Mouse (Mus musculus) cerebellum, adult 18-20 months (tissue): ENCODE data around the gene Sept4.

Source experiments
- DNase-seq, 2 experiments: peaks; one replicate each; pipeline ENCODE4 v3.0.0; 2021

Sept4 gene

GRCm38 (mm10) chr11:87602234-87602633 is 33.5 kb downstream of the Sept4 start:
- DNase-seq = no peak

DNA sequence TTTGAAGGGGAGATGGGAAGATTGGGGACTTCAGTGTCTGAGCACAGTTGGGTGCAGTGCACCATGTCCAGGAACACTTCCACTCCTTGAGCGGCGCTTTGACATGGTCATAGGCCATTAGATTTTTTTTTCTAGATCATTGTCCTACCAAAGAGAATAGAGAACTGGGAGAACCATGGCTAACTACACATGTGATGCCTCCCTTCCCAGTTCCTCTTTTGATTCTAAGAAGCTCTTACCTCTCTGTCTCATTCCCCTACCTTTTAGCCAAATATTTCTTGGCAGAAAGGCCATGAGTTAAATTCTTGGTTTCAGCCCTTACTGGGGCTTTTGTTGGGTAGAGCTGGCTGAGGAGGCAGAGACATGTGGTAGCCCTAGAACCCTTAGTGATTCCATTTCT is 34.9 kb downstream of the Sept4 start:
- no peak for DNase-seq

DNA sequence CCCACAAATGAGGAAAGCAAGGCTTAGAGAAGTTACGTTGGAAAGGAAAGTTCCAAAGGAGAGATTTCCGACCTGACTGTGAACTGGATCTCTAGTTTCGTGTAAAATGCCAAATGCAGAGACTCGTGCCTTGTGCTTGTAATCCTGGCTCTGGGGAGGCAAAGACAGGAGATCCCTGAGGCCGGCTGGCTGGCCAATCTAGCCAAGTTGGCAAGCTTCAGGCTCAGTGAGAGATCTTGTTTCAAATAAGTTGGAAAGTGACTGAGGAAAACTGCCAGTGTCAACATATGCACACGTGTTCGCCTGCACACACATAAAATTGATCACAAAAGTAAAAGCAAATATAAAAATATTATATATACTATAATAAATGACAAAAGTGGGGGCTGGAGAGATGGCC is 40.6 kb downstream of the Sept4 start:
- DNase-seq = peak in 1 of 2 experiments; percentile 55

DNA sequence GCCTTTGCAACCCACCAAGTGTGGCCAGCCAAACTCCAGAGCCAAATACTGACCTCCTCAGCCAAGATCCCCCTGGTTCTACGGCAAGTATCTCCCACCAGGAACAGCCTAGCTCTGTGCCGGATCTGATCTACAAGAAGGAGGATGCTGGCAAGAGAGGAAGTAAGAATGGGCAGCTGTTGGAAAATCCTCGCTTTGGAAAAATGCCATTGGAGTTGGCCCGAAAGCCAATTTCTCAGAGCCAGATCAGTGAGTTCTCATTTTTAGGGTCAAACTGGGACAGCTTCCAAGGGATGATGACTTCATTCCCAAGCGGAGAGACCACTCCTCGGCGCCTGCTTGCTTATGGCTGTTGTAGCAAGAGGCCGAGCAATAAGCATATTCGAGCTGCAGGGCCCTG is 42.8 kb downstream of the Sept4 start:
- no peak for DNase-seq

DNA sequence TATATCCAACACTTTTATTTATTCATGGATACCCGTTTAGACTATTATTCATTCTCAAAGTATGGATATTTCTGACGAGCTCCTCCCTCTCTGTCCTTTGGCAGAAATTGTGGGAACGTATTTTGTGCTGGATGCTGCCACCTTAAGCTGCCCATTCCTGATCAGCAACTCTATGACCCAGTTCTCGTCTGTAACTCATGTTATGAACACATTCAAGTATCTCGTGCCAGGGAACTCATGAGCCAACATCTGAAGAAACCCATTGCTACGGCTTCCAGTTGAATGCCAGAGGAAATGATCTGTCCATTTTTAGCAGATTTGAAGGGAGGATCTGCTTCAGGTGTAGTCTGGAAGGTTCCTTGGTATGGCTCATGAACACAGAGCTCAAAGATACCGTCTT is 45.3 kb downstream of the Sept4 start:
- no peak for DNase-seq

- no peak for DNase-seq
Observed at GRCm38 (mm10) chr11:87615551-87615950, 46.8 kb downstream of the Sept4 start.

- DNase-seq = no peak
Observed at GRCm38 (mm10) chr11:87615952-87616351, 47.2 kb downstream of the Sept4 start.

GRCm38 (mm10) chr11:87616790-87617474 is 48.2 kb downstream of the Sept4 start, which contains the start of gene Hsf5:
Hsf5 (plus strand) TSS chr11:87617164.
- DNase-seq = no peak

- DNase-seq = no peak
Observed at GRCm38 (mm10) chr11:87617606-87618005, 48.9 kb downstream of the Sept4 start.

- DNase-seq = no peak
Observed at GRCm38 (mm10) chr11:87623160-87623559, 54.5 kb downstream of the Sept4 start.

DNA sequence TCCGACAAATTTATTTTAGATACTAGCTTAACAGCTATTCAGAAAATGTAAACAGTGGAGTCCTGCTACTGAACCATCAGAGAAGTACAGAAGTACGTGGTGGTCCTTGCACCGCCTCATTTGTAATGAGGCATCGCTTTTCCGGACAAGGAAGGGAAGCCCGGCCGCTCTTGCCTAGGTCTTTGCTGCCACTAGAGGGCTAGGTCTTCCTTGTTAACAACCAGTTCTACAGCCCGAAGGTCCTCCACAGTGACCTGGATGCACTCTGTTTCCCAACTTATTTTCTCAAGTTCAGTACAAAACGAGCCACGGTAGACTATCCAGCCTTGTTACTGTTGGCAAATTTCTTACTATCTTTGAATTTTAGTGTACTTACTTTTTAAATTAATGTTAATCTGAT is 61.2 kb downstream of the Sept4 start:
- peak; percentile 30 to 46 for DNase-seq

DNA sequence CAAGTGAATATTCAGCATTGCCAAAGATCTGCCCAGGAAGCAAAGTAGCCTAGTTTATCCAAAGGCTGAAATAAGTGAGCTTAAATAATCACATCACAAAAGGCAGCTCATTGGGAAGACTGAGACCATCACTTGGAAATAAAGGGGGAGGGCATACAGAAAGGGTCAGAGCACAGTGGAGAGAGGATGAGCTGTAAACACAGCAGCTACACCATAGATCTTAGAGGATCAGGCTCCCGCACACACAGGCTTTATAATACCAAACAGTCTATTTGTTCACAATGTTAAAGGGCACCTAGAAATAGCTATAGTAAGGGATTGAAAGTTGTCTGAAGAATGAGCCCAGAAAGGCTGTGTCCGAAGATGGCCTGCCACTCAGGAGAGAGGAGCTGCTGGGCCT is 70.1 kb downstream of the Sept4 start:
- DNase-seq = no peak

DNA sequence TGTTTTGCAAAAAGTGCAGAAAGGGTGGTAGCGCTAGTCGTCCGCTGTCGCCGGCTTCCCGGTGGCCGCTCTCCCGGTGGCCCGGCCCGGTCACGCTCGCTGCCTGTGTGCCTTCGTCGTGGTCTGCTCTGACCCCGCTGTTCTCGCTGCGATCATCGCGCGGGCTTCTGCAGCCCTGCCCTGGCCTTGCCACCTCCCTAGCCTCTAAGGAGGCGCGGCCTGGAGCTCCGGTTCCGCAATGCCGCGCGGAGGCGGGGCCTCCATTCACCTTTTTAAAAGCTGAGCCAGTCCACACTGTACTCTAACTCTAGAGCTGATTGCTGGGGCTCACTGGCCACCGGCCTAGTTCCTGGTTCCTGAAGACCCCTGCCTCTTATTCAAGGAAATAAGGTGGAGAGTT is 70.5 kb downstream of the Sept4 start:
- DNase-seq = peak; percentile 72 to 73
